Comparison of ENCODE assay signal across 23 mouse cellular contexts in genomic region chr2:70862881-70863280, GRCm38 (mm10). TPM values are rescaled to one million over a fixed set of nuclear protein-coding genes. Genes with fewer than 3 reads are reported as not detected.
DNase-seq lines count a peak whose midpoint lies in the region; ATAC-seq and TF ChIP-seq lines count a peak whose summit lies in the region.
"Had no signal": no experiment of that assay in that cellular context is flagged by ENCODE, and none has a peak within 500 bp of the region (broad histone marks: within the 10 kb centered on the region; RNA-seq: fewer than 3 reads in every experiment).

No protein-coding gene starts in this region.

- no peak overlapping the region for H3K9ac ChIP-seq in kidney, embryonic 14.5 days (ENCODE audit: low read depth, low read length)
- no peak overlapping the region for H3K9ac ChIP-seq in kidney, embryonic 15.5 days
- no peak overlapping the region for H3K9ac ChIP-seq in liver, embryonic 12.5 days
- H3K9ac ChIP-seq: embryonic facial prominence, embryonic 15.5 days; hindbrain, embryonic 12.5 days had no signal

- peak; percentile 74 for DNase-seq in kidney, adult 11 months
- DNase-seq in kidney, postnatal 14 days = peak; percentile 63
- DNase-seq in cerebellum, adult 2 months = no peak
- no peak for DNase-seq in cerebellum, postnatal 25 days
- DNase-seq: adrenal gland, postnatal 25 days; cerebellum, adult 18-20 months; cerebellum, postnatal 10 days; embryo, embryonic 11 days; gastrocnemius, postnatal 10 days; heart, adult 18-20 months; heart, postnatal 10 days; heart, postnatal 4 days had no signal

- H3K9me3 ChIP-seq in kidney, embryonic 14.5 days (ENCODE audit: control insufficient read depth, low read length) = no peaks in the 10 kb centered on the region
- H3K9me3 ChIP-seq in kidney, embryonic 15.5 days (replicated peaks) = no peaks in the 10 kb centered on the region
- H3K9me3 ChIP-seq in liver, embryonic 12.5 days (replicated peaks) = no peaks in the 10 kb centered on the region
- H3K9me3 ChIP-seq: embryonic facial prominence, embryonic 15.5 days; heart, embryonic 10.5 days; hindbrain, embryonic 12.5 days had no signal

- H3K4me1 ChIP-seq in kidney, embryonic 14.5 days (ENCODE audit: control insufficient read depth, insufficient read depth, low read length) = no peaks in the 10 kb centered on the region
- no peaks in the 10 kb centered on the region for H3K4me1 ChIP-seq in kidney, embryonic 15.5 days
- H3K4me1 ChIP-seq in cerebellum, adult 2 months (ENCODE audit: control insufficient read depth, insufficient read depth, low read length) = no peaks in the 10 kb centered on the region
- H3K4me1 ChIP-seq in liver, embryonic 12.5 days = no peaks in the 10 kb centered on the region
- H3K4me1 ChIP-seq: embryonic facial prominence, embryonic 15.5 days; forebrain, embryonic 10.5 days; heart, embryonic 10.5 days; hindbrain, embryonic 12.5 days had no signal

- 76% methylated on average over 5 of the region's 5 CpGs for WGBS in kidney, embryonic 14.5 days
- WGBS in kidney, embryonic 15.5 days = 71% methylated on average over 5 of the region's 5 CpGs
- WGBS in cerebellum, adult 2 months = 85% methylated on average over 5 of the region's 5 CpGs
- 68% methylated on average over 5 of the region's 5 CpGs for WGBS in liver, embryonic 12.5 days (ENCODE audit: insufficient replicate concordance)

- no peaks in the 10 kb centered on the region for H3K27me3 ChIP-seq in kidney, embryonic 14.5 days (ENCODE audit: control insufficient read depth, insufficient read depth, low read length)
- no peaks in the 10 kb centered on the region for H3K27me3 ChIP-seq in kidney, embryonic 15.5 days
- H3K27me3 ChIP-seq in cerebellum, adult 2 months (ENCODE audit: control insufficient read depth, insufficient read depth, low read length) = no peaks in the 10 kb centered on the region
- H3K27me3 ChIP-seq in liver, embryonic 12.5 days (replicated peaks) = no peaks in the 10 kb centered on the region; the same call in 1 of the 2 replicates
- H3K27me3 ChIP-seq: CH12.LX; embryonic facial prominence, embryonic 15.5 days; hindbrain, embryonic 12.5 days had no signal

- no peak for TF ChIP-seq CTCF in cerebellum, adult 2 months (IDR thresholded peaks at IDR 0.05; ENCODE audit: borderline replicate concordance, insufficient read depth, low read depth, low read length)

- no peak overlapping the region for H3K4me3 ChIP-seq in kidney, embryonic 14.5 days (ENCODE audit: low read length)
- H3K4me3 ChIP-seq in kidney, embryonic 15.5 days (replicated peaks) = no peak overlapping the region
- no peak overlapping the region for H3K4me3 ChIP-seq in cerebellum, adult 2 months (replicated peaks; ENCODE audit: insufficient read depth, low read depth, low read length)
- H3K4me3 ChIP-seq in liver, embryonic 12.5 days = no peak overlapping the region
- H3K4me3 ChIP-seq: embryonic facial prominence, embryonic 15.5 days; erythroblast, embryonic 14.5 days; forebrain, embryonic 10.5 days; heart, embryonic 10.5 days; hindbrain, embryonic 12.5 days had no signal

- no peak for ATAC-seq in kidney, embryonic 14.5 days (ENCODE audit: low FRiP score, low TSS enrichment)
- ATAC-seq in kidney, embryonic 15.5 days (replicated peaks; ENCODE audit: low FRiP score) = 0 out of 2 replicates have a peak, but pooled peaks have one; percentile 46
- ATAC-seq in liver, embryonic 12.5 days = no peak
- ATAC-seq: forebrain, embryonic 14.5 days; hindbrain, embryonic 16.5 days had no signal

- no peaks in the 10 kb centered on the region for H3K36me3 ChIP-seq in kidney, embryonic 14.5 days (ENCODE audit: control insufficient read depth, insufficient read depth, low read length)
- H3K36me3 ChIP-seq in kidney, embryonic 15.5 days = no peaks in the 10 kb centered on the region
- no peaks in the 10 kb centered on the region for H3K36me3 ChIP-seq in liver, embryonic 12.5 days
- H3K36me3 ChIP-seq: embryonic facial prominence, embryonic 15.5 days; forebrain, embryonic 10.5 days; heart, embryonic 10.5 days; hindbrain, embryonic 12.5 days had no signal

- TF ChIP-seq POLR2A in cerebellum, adult 2 months (IDR thresholded peaks at IDR 0.05; ENCODE audit: borderline replicate concordance, insufficient read depth, low read length) = no peak

- no peak overlapping the region for H3K4me2 ChIP-seq in kidney, embryonic 14.5 days (replicated peaks; ENCODE audit: low read depth, low read length)
- H3K4me2 ChIP-seq in kidney, embryonic 15.5 days = no peak overlapping the region
- no peak overlapping the region for H3K4me2 ChIP-seq in liver, embryonic 12.5 days
- H3K4me2 ChIP-seq: embryonic facial prominence, embryonic 15.5 days; hindbrain, embryonic 12.5 days had no signal

- H3K27ac ChIP-seq in kidney, embryonic 14.5 days (ENCODE audit: low read depth, low read length) = no peak overlapping the region
- peak overlapping the region; percentile 64 for H3K27ac ChIP-seq in kidney, embryonic 15.5 days
- no peak overlapping the region for H3K27ac ChIP-seq in cerebellum, adult 2 months (ENCODE audit: insufficient read depth, low read length)
- no peak overlapping the region for H3K27ac ChIP-seq in liver, embryonic 12.5 days
- H3K27ac ChIP-seq: embryonic facial prominence, embryonic 15.5 days; forebrain, embryonic 10.5 days; heart, embryonic 10.5 days; hindbrain, embryonic 12.5 days had no signal

RNA-seq across cellular contexts. Expression of gene Tlk1, which starts 37.4 kb away (rescaled TPM):
- polyA plus RNA-seq in kidney, embryonic 14.5 days (2014; fragmentation: Nextera tagmentation; extraction: Ambion mirVana) = 29.2 and 37.4 TPM in 2 replicates
- 27.0 and 29.5 TPM in 2 replicates for polyA plus RNA-seq in kidney, embryonic 15.5 days (2015; fragmentation: Nextera tagmentation; extraction: Ambion mirVana)
- polyA plus RNA-seq in cerebellum, adult 2 months (2012; rRNA removed) = 28.2 and 30.4 TPM in 2 replicates
- 53.9 and 57.4 TPM in 2 replicates for polyA plus RNA-seq in liver, embryonic 12.5 days (2016; fragmentation: Nextera tagmentation; extraction: Ambion mirVana)

Comparison
In these comparisons a context has a peak if more than half of its experiments do, and no peak if none do; other contexts are left out.
1. DNase-seq: peak in kidney, adult 11 months (single experiment) and kidney, postnatal 14 days (single experiment); none in cerebellum, adult 2 months (0 of 2) and cerebellum, postnatal 25 days (0 of 2).